Mouse (Mus musculus) liver, postnatal 0 days (tissue): ENCODE results near the gene Klrb1b.

ENCODE experiments used
- CTCF ChIP-seq: sonication (generic); IDR thresholded peaks from 2 replicates; pipeline ENCODE4 v1.5.1; 2016; ENCODE audit warnings: antibody characterized with exemption, low read depth
- EP300 ChIP-seq: IDR thresholded peaks from 2 replicates; pipeline ENCODE4 v1.6.1; 2016; ENCODE audit warnings: antibody characterized with exemption, low read depth, mild to moderate bottlenecking

- TF ChIP-seq EP300 (no peak), CTCF (no peak)
Measured at GRCm38 (mm10) chr6:128847401-128847800, 21.3 kb upstream of the Klrb1b start.
